In genomic region chr4:34883366-34884029, GRCm38 (mm10) we compare ENCODE assay signal across 8 mouse cellular contexts. TPM values are rescaled to one million over a fixed set of nuclear protein-coding genes. Genes with fewer than 3 reads are reported as not detected.
A peak's percentile ranks its signal among the peaks of the same experiment; 100 is the strongest.
DNase-seq lines count a peak whose midpoint lies in the region; ATAC-seq and TF ChIP-seq lines count a peak whose summit lies in the region.

No protein-coding gene starts in this region.

- 48% methylated on average over 16 of the region's 16 CpGs for WGBS in spleen, adult 2 months
- WGBS in limb, embryonic 15.5 days = 22% methylated on average over 16 of the region's 16 CpGs

- peak overlapping the region; percentile 68 for H3K4me2 ChIP-seq in limb, embryonic 15.5 days

- peaks cover 8% of the 10 kb centered on the region for H3K4me1 ChIP-seq in spleen, adult 2 months (ENCODE audit: control insufficient read depth, insufficient read depth, insufficient read length)
- H3K4me1 ChIP-seq in limb, embryonic 15.5 days = peaks cover 13% of the 10 kb centered on the region

- peak overlapping the region; percentile 91 for H3K27ac ChIP-seq in spleen, adult 2 months (ENCODE audit: insufficient read depth, low read length)
- H3K27ac ChIP-seq in limb, embryonic 15.5 days = peak overlapping the region; percentile 96

- peak overlapping the region; percentile 92; the same call in 1 of the 2 replicates for H3K4me3 ChIP-seq in spleen, adult 2 months (ENCODE audit: extremely low read depth, insufficient read depth, insufficient read length)
- peak overlapping the region; percentile 94 for H3K4me3 ChIP-seq in limb, embryonic 15.5 days

- peak; percentile 18 for DNase-seq in cerebellum, adult 8-10 months
- no peak for DNase-seq in cerebellum, postnatal 14 days
- no peak for DNase-seq in spleen, adult 2 months (ENCODE audit: low read depth in 1 of 2, low spot score in 2 of 2)
- DNase-seq in spleen, adult 12 weeks (ENCODE audit: low spot score) = no peak
- peak; percentile 41 for DNase-seq in yolk sac, embryonic 10.5 days (ENCODE audit: low spot score)
- no peak for DNase-seq in frontal cortex, postnatal 10 days (ENCODE audit: low spot score in 2 of 2)
- no peak for DNase-seq in T-cell, adult 2 months (ENCODE audit: low spot score)

- H3K27me3 ChIP-seq in spleen, adult 2 months (ENCODE audit: control insufficient read depth, insufficient read depth, low read length) = no peaks in the 10 kb centered on the region
- peaks cover 1% of the 10 kb centered on the region; the same call in 1 of the 2 replicates for H3K27me3 ChIP-seq in limb, embryonic 15.5 days

- peak overlapping the region; percentile 99 for H3K9ac ChIP-seq in limb, embryonic 15.5 days

- ATAC-seq in limb, embryonic 15.5 days (ENCODE audit: insufficient number of reproducible peaks, low FRiP score, low TSS enrichment, low read depth) = no peak

- no peaks in the 10 kb centered on the region for H3K9me3 ChIP-seq in limb, embryonic 15.5 days

- no peak for TF ChIP-seq CTCF in spleen, adult 2 months (IDR thresholded peaks at IDR 0.05; ENCODE audit: extremely low read depth, insufficient read depth, insufficient read length, insufficient replicate concordance)

- no peak for TF ChIP-seq POLR2A in spleen, adult 2 months (IDR thresholded peaks at IDR 0.05; ENCODE audit: low read depth, low read length)

- no peaks in the 10 kb centered on the region for H3K36me3 ChIP-seq in spleen, adult 2 months (ENCODE audit: control insufficient read depth, insufficient read depth, low read length)
- peaks cover 5% of the 10 kb centered on the region; the same call in 1 of the 2 replicates for H3K36me3 ChIP-seq in limb, embryonic 15.5 days

RNA-seq across cellular contexts. Expression of gene Zfp292, which starts 0.7 kb away (rescaled TPM):
- 2.0 and 2.1 TPM in 2 replicates for polyA plus RNA-seq in spleen, adult 2 months (2012; rRNA removed)
- polyA plus RNA-seq in limb, embryonic 15.5 days (2015; fragmentation: Nextera tagmentation; extraction: Ambion mirVana) = 14.6 and 17.4 TPM in 2 replicates

RNA-seq across cellular contexts. Expression of gene Cga, which starts 10.1 kb away (rescaled TPM):
- polyA plus RNA-seq in spleen, adult 2 months (2012; rRNA removed) = not detected in 2 replicates
- polyA plus RNA-seq in limb, embryonic 15.5 days (2015; fragmentation: Nextera tagmentation; extraction: Ambion mirVana) = not detected in 2 replicates

Comparison
In these comparisons a context has a peak if more than half of its experiments do, and no peak if none do; other contexts are left out.
1. DNase-seq: peak in cerebellum, adult 8-10 months (single experiment) and yolk sac, embryonic 10.5 days (single experiment); none in cerebellum, postnatal 14 days (0 of 2), spleen, adult 2 months (0 of 2), spleen, adult 12 weeks (single experiment), frontal cortex, postnatal 10 days (0 of 2) and T-cell, adult 2 months (single experiment).